Mouse (Mus musculus): ENCODE results near the gene Neurl1a. TPM values are rescaled to one million over a fixed set of nuclear protein-coding genes. Genes with fewer than 3 reads are reported as not detected.
A peak's percentile ranks its signal among the peaks of the same experiment; 100 is the strongest.

Neurl1a gene
- polyA plus RNA-seq, 1 experiment from 2014 or later = 6.5 TPM

DNA sequence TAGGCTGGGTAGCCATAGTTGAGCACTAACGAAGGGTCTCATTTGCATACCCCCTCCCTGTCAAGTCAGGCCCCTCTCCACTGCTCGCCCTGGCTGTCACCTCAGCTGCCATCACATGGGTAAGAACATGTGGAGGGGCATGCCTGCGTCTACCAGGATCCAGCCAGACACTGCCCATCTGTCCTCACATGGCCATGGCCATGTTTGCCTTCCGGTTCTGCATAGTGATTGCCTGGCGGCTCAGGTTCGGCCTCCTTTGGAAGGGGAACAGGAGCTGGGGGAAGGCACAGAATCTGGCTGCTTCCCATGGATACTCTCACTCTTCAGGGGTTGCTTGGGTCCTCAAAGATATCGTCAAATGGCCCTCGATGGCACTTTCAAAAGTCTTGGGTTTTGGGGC is 52.1 kb downstream of the Neurl1a start:
- H3K4me3 ChIP-seq (replicated peaks) = no peak overlapping the region
- H3K4me1 ChIP-seq = peaks cover 20% of the 10 kb centered on the region
- 89% methylated on average over 8 of the region's 8 CpGs for WGBS
- no peaks in the 10 kb centered on the region for H3K27me3 ChIP-seq
- no peak overlapping the region for H3K4me2 ChIP-seq
- no peaks in the 10 kb centered on the region for H3K36me3 ChIP-seq
- ATAC-seq (replicated peaks; ENCODE audit: low FRiP score) = no peak
- H3K9me3 ChIP-seq (replicated peaks) = no peaks in the 10 kb centered on the region
- H3K9ac ChIP-seq = no peak overlapping the region
- no peak overlapping the region for H3K27ac ChIP-seq

DNA sequence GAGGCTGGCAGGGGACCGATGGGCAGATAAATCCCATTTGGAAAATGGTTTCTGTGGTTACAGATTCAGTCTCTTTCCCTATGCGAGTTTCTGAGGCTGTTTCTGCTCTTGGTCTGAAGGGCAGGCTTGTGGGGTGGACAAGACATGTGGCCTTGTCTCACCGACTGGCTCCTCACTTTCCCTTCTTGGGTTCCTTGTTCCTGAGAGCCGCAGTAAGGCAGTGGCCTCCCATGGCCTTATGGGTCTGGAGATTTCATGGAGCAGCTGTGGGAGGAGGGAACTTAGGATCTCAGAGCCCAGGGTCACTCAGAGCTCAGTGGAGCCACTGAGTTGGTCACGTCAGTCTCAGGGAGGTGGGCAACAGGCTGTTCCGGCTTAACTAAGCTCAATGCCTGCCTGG is 52.8 kb downstream of the Neurl1a start:
- WGBS = 87% methylated on average over 6 of the region's 6 CpGs
- Histone ChIP-seq H3K9ac (no peak overlapping the region), H3K4me2 (no peak overlapping the region), H3K27me3 (no peaks in the 10 kb centered on the region), H3K36me3 (no peaks in the 10 kb centered on the region), H3K27ac (no peak overlapping the region), H3K9me3 (replicated peaks) (no peaks in the 10 kb centered on the region), H3K4me3 (replicated peaks) (no peak overlapping the region), H3K4me1 (peaks cover 20% of the 10 kb centered on the region)
- no peak for ATAC-seq (replicated peaks; ENCODE audit: low FRiP score)

DNA sequence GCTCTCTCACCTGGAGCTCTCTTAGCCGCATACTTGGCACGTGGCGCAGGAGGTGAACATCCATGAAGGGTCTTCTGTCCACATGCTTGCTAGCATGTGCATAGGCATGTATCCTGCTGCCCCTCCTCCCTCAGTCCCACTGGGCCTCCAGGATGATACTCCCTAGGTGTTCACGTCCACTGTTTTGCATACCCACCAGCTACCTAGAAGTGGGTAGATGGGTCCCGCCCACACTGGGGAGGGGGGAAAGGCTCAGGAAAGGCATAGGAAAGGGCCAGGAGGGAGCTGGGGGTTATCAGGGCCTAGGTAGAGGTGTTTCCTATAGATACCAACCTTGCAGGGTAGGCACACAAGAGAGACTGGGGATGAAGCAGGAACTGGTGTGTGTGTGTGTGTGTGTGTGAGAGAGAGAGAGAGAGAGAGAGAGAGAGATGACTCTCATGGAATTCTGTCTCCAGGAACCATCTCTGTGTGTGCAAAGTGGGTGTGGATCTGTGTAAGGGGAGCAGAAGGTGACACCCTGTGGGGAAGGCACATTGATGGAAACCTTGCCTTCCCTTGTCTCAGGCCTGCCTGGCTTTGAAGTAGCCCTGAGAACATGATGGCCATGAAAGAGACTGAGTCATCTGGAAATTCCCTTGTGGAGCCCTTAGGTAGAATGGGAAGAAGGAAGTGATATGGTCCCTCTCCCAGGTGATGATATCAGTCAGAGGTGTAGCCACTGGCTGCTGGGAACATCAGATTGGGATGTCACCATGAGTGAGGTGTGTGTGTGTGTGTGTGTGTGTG is 53.7 kb downstream of the Neurl1a start:
- no peak for ATAC-seq (replicated peaks; ENCODE audit: low FRiP score)
- WGBS = 89% methylated on average over 5 of the region's 5 CpGs

DNA sequence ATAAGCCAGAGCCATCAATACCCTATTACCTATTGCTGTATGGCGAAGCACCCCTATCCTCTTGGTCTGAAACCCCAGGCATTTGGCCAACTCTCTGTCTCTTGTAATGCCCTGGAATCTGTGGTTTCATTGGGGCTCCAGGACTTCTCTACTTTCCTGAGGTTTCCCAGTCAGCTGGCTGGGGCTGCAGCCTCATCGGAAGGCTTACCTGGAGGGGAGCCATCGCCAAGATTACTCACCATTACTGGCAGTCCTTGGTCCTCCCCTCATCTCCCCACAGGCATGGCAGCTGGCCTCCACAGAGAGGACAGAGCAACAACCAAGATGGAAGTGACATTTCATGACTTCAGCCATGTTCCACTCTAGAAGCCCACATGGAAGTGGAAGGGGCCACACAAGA is 54.5 kb downstream of the Neurl1a start:
- WGBS = 93% methylated on average over 3 of the region's 3 CpGs
- Histone ChIP-seq H3K9ac (no peak overlapping the region), H3K4me1 (peaks cover 18% of the 10 kb centered on the region), H3K27ac (no peak overlapping the region), H3K4me2 (no peak overlapping the region), H3K27me3 (no peaks in the 10 kb centered on the region), H3K9me3 (replicated peaks) (no peaks in the 10 kb centered on the region), H3K4me3 (replicated peaks) (no peak overlapping the region), H3K36me3 (no peaks in the 10 kb centered on the region)
- ATAC-seq (replicated peaks; ENCODE audit: low FRiP score) = no peak

More for the DNA sequence above, 53.7 kb downstream of the Neurl1a start:
- Histone ChIP-seq H3K9me3 (replicated peaks) (no peaks in the 10 kb centered on the region), H3K4me2 (no peak overlapping the region), H3K36me3 (no peaks in the 10 kb centered on the region), H3K9ac (no peak overlapping the region), H3K27me3 (no peaks in the 10 kb centered on the region), H3K4me1 (peaks cover 20% of the 10 kb centered on the region), H3K27ac (no peak overlapping the region), H3K4me3 (replicated peaks) (no peak overlapping the region)

DNA sequence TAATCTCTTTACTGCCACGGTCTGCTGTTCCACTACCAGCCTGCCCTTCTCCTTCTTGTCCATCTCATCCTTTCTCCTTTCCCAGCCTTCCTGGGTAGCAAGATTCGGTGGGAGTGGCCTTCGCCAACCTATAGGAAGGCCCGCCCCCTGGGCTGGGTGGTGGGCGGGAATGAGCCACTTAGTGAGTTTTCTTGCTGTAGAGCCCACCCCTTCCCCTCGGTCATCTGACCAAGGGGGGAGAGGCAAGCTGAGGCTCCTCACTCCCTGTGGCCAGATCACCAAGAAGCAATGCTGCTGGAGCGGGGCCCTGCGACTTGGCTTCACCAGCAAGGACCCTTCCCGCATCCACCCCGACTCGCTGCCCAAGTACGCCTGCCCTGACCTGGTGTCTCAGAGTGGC is 61.5 kb downstream of the Neurl1a start:
- no peaks in the 10 kb centered on the region for H3K9me3 ChIP-seq (replicated peaks)
- peak; percentile 87 for ATAC-seq (replicated peaks; ENCODE audit: low FRiP score)
- H3K27me3 ChIP-seq = no peaks in the 10 kb centered on the region
- 29% methylated on average over 12 of the region's 12 CpGs for WGBS
- peaks cover 16% of the 10 kb centered on the region for H3K4me1 ChIP-seq
- peak overlapping the region; percentile 41 for H3K4me3 ChIP-seq (replicated peaks)
- no peaks in the 10 kb centered on the region for H3K36me3 ChIP-seq
- peak overlapping the region; percentile 57 for H3K4me2 ChIP-seq
- peak overlapping the region; percentile 29; the same call in 1 of the 2 replicates for H3K9ac ChIP-seq
- H3K27ac ChIP-seq = no peak overlapping the region

DNA sequence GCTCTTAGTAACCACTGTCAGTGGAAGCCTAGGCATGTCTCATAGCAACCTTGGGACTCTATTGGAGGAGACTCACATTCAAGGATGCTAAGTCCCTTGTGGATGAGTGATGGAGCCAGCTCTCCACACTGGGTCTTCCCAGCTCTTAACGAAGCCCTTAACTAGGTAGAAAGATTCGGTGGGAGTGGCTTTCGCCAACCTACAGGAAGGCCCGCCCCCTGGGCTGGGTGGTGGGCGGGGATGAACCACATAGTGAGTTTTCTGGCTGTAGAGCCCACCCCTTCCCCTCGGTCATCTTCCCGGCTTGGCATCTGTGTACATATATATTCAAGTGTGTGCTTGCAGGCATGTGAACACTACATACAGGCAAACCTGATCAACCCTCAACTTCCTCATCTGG is 62.3 kb downstream of the Neurl1a start:
- H3K27ac ChIP-seq = no peak overlapping the region
- H3K4me1 ChIP-seq = peaks cover 16% of the 10 kb centered on the region
- whole genome bisulfite sequencing = 68% methylated on average over 7 of the region's 7 CpGs
- no peaks in the 10 kb centered on the region for H3K27me3 ChIP-seq
- H3K4me3 ChIP-seq (replicated peaks) = peak overlapping the region; percentile 41
- ATAC-seq (replicated peaks; ENCODE audit: low FRiP score) = no peak
- H3K9me3 ChIP-seq (replicated peaks) = no peaks in the 10 kb centered on the region
- H3K36me3 ChIP-seq = no peaks in the 10 kb centered on the region
- peak overlapping the region; percentile 57 for H3K4me2 ChIP-seq
- H3K9ac ChIP-seq = no peak overlapping the region

DNA sequence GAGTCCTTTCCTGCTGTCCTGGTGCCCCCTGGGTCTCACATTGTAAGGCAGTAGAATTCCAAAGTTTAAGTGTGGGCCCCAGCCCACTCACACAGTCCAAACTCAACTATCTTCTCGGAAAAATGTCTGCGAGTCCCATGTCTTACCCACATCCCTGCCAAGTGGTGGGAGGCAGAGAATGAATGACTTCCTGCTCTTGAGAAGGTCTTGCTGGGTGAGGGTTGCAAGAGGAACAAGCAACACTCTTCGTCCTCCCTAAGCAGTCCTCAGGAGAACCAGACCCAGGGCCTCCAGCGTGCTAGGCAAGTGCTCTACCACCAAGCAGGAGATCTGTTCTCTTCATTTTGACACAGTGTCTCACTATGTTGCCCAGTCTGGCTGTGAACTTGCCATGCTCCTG is 63.6 kb downstream of the Neurl1a start:
- Histone ChIP-seq H3K36me3 (no peaks in the 10 kb centered on the region), H3K27ac (no peak overlapping the region), H3K9me3 (replicated peaks) (no peaks in the 10 kb centered on the region), H3K27me3 (no peaks in the 10 kb centered on the region), H3K4me2 (no peak overlapping the region), H3K4me1 (peaks cover 16% of the 10 kb centered on the region), H3K9ac (no peak overlapping the region), H3K4me3 (replicated peaks) (no peak overlapping the region)
- 82% methylated on average over 4 of the region's 4 CpGs for WGBS
- no peak for ATAC-seq (replicated peaks; ENCODE audit: low FRiP score)

DNA sequence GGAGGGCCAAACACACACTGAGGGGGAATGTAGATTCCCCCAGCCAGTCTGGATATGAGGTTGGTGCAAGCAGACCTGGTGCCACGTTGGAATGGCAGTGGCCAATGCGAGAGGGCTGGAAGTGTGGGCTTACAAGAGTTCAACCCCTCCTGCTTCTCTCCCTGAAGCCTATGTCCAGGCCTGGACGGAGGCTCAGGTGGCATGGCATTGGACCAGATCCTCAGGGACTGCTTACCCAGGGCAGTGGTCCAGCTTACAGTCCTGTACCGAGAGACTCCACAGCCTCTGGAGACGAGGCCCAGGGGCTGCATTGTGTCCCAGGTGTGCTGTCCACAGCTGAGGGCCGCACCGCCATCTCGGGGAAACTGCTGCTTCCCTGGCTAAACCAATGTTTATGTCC is 66.9 kb downstream of the Neurl1a start:
- WGBS = 83% methylated on average over 8 of the region's 8 CpGs

DNA sequence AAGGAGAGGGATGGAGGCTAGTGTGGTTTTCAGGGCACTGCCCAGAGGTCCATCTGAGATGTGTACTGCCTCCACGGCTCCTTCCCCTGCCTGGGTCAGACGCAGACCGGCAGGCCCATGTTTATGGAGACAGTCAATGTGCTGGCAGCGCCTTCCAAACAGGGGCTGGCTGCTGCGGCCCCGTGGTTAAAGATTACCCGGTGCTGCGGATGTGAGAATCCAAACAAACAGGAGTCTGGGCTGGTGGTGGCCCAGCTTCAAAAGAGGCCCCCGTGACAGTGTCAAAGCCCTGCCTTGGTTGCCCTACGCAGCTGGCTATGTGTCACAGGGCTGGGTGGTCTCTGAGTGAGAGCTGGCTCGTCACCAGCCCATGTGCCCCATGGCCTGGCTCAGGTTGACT is 69.2 kb downstream of the Neurl1a start:
- Histone ChIP-seq H3K4me3 (replicated peaks) (no peak overlapping the region), H3K27ac (peak overlapping the region; percentile 18; the same call in 1 of the 2 replicates), H3K4me2 (0 out of 2 replicates have a peak overlapping the region, but pooled peaks have one; percentile 8), H3K9ac (no peak overlapping the region), H3K4me1 (peaks cover 25% of the 10 kb centered on the region), H3K9me3 (replicated peaks) (no peaks in the 10 kb centered on the region), H3K27me3 (peaks cover 24% of the 10 kb centered on the region), H3K36me3 (no peaks in the 10 kb centered on the region)
- WGBS = 18% methylated on average over 11 of the region's 11 CpGs
- ATAC-seq (replicated peaks; ENCODE audit: low FRiP score) = no peak; the same call in 1 of the 2 replicates

More for the DNA sequence above, 66.9 kb downstream of the Neurl1a start:
- Histone ChIP-seq H3K9me3 (replicated peaks) (no peaks in the 10 kb centered on the region), H3K9ac (no peak overlapping the region), H3K36me3 (no peaks in the 10 kb centered on the region), H3K4me1 (peaks cover 28% of the 10 kb centered on the region), H3K4me2 (no peak overlapping the region), H3K27me3 (peaks cover 2% of the 10 kb centered on the region), H3K4me3 (replicated peaks) (no peak overlapping the region), H3K27ac (no peak overlapping the region)
- no peak for ATAC-seq (replicated peaks; ENCODE audit: low FRiP score)

DNA sequence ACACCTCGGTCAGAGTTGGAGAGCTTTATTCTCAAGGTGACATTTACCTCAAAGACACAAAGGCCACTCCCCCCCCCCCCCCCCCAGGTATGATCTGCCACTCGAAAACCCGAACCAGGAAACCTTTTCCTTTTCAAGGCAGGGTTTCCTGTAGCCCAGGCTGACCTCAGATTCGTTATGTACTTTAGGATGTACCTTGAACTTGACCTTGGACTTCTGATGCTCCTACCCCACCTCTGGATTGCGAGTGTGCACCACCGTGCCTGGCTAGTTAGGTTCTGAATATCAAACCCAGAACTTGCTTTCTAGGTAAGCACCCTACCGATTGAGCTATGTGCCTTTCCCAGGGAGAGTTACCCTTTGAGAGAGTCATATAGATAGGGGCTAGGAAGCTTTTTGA is 69.7 kb downstream of the Neurl1a start:
- H3K4me3 ChIP-seq (replicated peaks) = no peak overlapping the region
- H3K4me1 ChIP-seq = peaks cover 30% of the 10 kb centered on the region
- no peak for ATAC-seq (replicated peaks; ENCODE audit: low FRiP score)
- H3K9me3 ChIP-seq (replicated peaks) = no peaks in the 10 kb centered on the region
- H3K4me2 ChIP-seq = no peak overlapping the region
- whole genome bisulfite sequencing = 68% methylated on average over 7 of the region's 7 CpGs
- no peaks in the 10 kb centered on the region for H3K36me3 ChIP-seq
- 0 out of 2 replicates have a peak overlapping the region, but pooled peaks have one; percentile 18 for H3K27ac ChIP-seq
- H3K9ac ChIP-seq = no peak overlapping the region
- H3K27me3 ChIP-seq = peaks cover 29% of the 10 kb centered on the region

DNA sequence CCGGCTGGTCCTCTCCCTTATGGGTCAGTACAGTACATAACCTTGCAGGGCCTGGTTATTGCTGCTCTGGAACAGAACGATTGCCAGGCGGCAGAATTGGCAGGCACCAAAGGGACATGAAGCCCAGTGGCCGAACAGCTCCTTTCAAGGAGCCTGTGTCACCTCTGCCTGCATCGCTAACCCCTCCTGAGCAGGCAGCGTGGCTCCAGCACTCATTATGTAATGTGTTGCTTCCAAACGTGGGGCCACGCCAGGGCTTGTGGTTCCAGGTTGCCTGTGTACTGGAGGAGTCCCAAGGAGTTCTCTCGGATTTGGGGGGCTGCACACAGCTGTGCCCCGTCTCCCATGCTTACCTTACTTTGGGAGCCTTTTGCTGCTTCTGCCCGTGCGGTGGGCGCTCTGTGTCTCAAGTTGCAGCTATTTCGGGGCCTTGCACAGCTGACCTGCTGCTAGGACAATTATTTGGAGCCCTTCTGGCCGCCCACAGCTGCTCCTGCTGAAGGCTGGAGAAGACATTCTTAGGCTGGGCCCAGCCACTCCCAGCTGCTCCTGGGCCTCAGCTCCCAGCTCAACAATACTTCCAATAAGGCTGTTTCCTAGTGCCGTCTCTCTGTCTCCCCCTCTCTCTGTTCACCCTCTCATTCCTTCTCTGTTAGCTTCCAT is 70.4 kb downstream of the Neurl1a start:
- Histone ChIP-seq H3K27ac (peak overlapping the region; percentile 10; the same call in 1 of the 2 replicates), H3K4me1 (peaks cover 34% of the 10 kb centered on the region), H3K4me3 (replicated peaks) (no peak overlapping the region), H3K9ac (no peak overlapping the region), H3K27me3 (peaks cover 36% of the 10 kb centered on the region), H3K4me2 (no peak overlapping the region), H3K9me3 (replicated peaks) (no peaks in the 10 kb centered on the region), H3K36me3 (no peaks in the 10 kb centered on the region)
- ATAC-seq (replicated peaks; ENCODE audit: low FRiP score) = no peak
- WGBS = 45% methylated on average over 16 of the region's 16 CpGs

DNA sequence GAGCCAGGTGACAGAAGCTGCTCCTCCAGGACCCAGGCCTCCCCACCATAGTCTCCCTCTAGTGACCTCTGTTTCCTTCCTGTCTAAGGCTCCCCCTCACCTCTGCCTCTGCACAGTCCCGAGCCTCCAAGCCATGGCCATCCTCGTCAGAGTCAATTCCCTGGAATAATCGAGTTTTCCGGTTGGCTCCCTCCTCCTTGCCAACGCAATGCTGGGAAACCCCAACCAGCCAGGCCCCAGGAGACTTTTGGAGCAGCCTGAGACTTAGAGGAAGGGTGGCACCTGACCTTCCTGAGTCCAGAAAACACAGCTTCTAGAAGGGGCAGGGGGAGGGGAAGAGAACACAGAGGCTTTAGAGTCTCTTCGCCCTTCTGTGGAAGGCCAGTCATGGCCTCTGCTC is 72.3 kb downstream of the Neurl1a start:
- Histone ChIP-seq H3K9ac (no peak overlapping the region), H3K27ac (no peak overlapping the region), H3K4me3 (replicated peaks) (no peak overlapping the region), H3K4me2 (no peak overlapping the region), H3K36me3 (no peaks in the 10 kb centered on the region), H3K9me3 (replicated peaks) (no peaks in the 10 kb centered on the region), H3K4me1 (peaks cover 39% of the 10 kb centered on the region), H3K27me3 (peaks cover 50% of the 10 kb centered on the region)
- ATAC-seq (replicated peaks; ENCODE audit: low FRiP score) = no peak
- WGBS = 79% methylated on average over 6 of the region's 6 CpGs

Measured in kidney, embryonic 15.5 days (tissue).